ENCODE assay signal across 8 mouse cellular contexts in genomic region chr3:37976566-37976965, GRCm38 (mm10).
DNase-seq lines count a peak whose midpoint lies in the region; ATAC-seq lines count a peak whose summit lies in the region.

No protein-coding gene starts in this region.

- no peak overlapping the region for H3K27ac ChIP-seq in forebrain, embryonic 11.5 days (ENCODE audit: low read depth, low read length)
- H3K27ac ChIP-seq in stomach, embryonic 14.5 days (ENCODE audit: low read length) = peak overlapping the region; percentile 21; the same call in 1 of the 2 replicates

- H3K4me2 ChIP-seq in forebrain, embryonic 11.5 days (ENCODE audit: low read depth, low read length, severe bottlenecking) = peak overlapping the region; percentile 26; the same call in 1 of the 2 replicates
- H3K4me2 ChIP-seq in stomach, embryonic 14.5 days (replicated peaks; ENCODE audit: low read depth, low read length) = peak overlapping the region; percentile 31

- intact Hi-C loops in heart, postnatal 10 days (cut with DNase I) = loop anchor here (2.0 to 5.0 kb wide), 3 partner anchors 208 to 336 kb away; no protein-coding TSS in a partner anchor

- H3K9me3 ChIP-seq in forebrain, embryonic 11.5 days (ENCODE audit: control insufficient read depth, low read length) = no peaks in the 10 kb centered on the region
- H3K9me3 ChIP-seq in stomach, embryonic 14.5 days (ENCODE audit: control insufficient read depth, low read depth, low read length) = no peaks in the 10 kb centered on the region

- H3K9ac ChIP-seq in forebrain, embryonic 11.5 days (ENCODE audit: low read length) = no peak overlapping the region; the same call in 1 of the 2 replicates
- H3K9ac ChIP-seq in stomach, embryonic 14.5 days (replicated peaks; ENCODE audit: low read depth, low read length) = no peak overlapping the region

- peaks cover 7% of the 10 kb centered on the region; the same call in 1 of the 2 replicates for H3K4me1 ChIP-seq in forebrain, embryonic 11.5 days (replicated peaks; ENCODE audit: control insufficient read depth, insufficient read depth, low read length)
- peaks cover 4% of the 10 kb centered on the region; the same call in 1 of the 2 replicates for H3K4me1 ChIP-seq in stomach, embryonic 14.5 days (ENCODE audit: control insufficient read depth, insufficient read depth, low read length)

- peak; percentile 10 for DNase-seq in layer of hippocampus, adult 11-12 months (ENCODE audit: low spot score)
- DNase-seq in layer of hippocampus, adult 9-10 months (ENCODE audit: low spot score) = no peak
- peak; percentile 57 for DNase-seq in forebrain, embryonic 11.5 days (ENCODE audit: low spot score)
- DNase-seq in heart, postnatal 10 days = peak; percentile 86 to 88
- DNase-seq in kidney, postnatal 10 days = peak; percentile 82
- DNase-seq in lung, postnatal 10 days = peak; percentile 88

- no peaks in the 10 kb centered on the region for H3K27me3 ChIP-seq in forebrain, embryonic 11.5 days (ENCODE audit: control insufficient read depth, insufficient read depth, low read length)
- no peaks in the 10 kb centered on the region for H3K27me3 ChIP-seq in stomach, embryonic 14.5 days (ENCODE audit: control insufficient read depth, insufficient read depth, low read length)

- no peak overlapping the region for H3K4me3 ChIP-seq in forebrain, embryonic 11.5 days (ENCODE audit: low read depth, low read length)
- peak overlapping the region; percentile 6; the same call in 1 of the 2 replicates for H3K4me3 ChIP-seq in stomach, embryonic 14.5 days (ENCODE audit: low read depth, low read length)

- 35% methylated on average over 13 of the region's 13 CpGs for WGBS in forebrain, embryonic 11.5 days
- 24% methylated on average over 13 of the region's 13 CpGs for WGBS in stomach, embryonic 14.5 days

- no peak; the same call in 1 of the 2 replicates for ATAC-seq in forebrain, embryonic 11.5 days (replicated peaks; ENCODE audit: low FRiP score)
- ATAC-seq in stomach, embryonic 14.5 days (ENCODE audit: insufficient number of reproducible peaks, insufficient read depth, low FRiP score, low read depth) = peak; percentile 46; the same call in 1 of the 2 replicates
- ATAC-seq in activated CD4-positive, CD25-positive, alpha-beta regulatory T cell, adult 4 months = no peak

- H3K36me3 ChIP-seq in forebrain, embryonic 11.5 days (ENCODE audit: control insufficient read depth, insufficient read depth, low read length) = no peaks in the 10 kb centered on the region
- H3K36me3 ChIP-seq in stomach, embryonic 14.5 days (ENCODE audit: control insufficient read depth, insufficient read depth, low read length) = no peaks in the 10 kb centered on the region
